Mouse (Mus musculus) embryonic stem cell, embryonic (primary cell): ENCODE data around the gene Ercc8.

Source experiments
- CTCF ChIA-PET, 4 experiments: fragments of 300-600 bp in 2 of 4; fragments of 350-600 bp in 2 of 4; sonication (Branson Sonifier 250); formaldehyde crosslinking; loops; one replicate each; lab custom pipeline; 2022; ENCODE audit warnings: inconsistent platforms in 2 of 4; lab: Charles Lee
- POLR2A ChIA-PET, 4 experiments: fragments of 300-600 bp in 2 of 4; fragments of 350-600 bp in 2 of 4; sonication (Branson Sonifier 250); formaldehyde crosslinking; loops; one replicate each; lab custom pipeline; 2022; ENCODE audit warnings: antibody characterized with exemption in 4 of 4, inconsistent platforms in 1 of 4; lab: Charles Lee

Gene Ercc8

GRCm38 (mm10) chr13:108191074-108191720 is 32.7 kb downstream of the Ercc8 start:
- CTCF ChIA-PET, result interaction anchor here in 3 of 4 experiments (0.5 to 1.4 kb wide), 7 partner anchors 15 to 1447 kb away, joined by 3 to 4 read pairs (median 3); partner anchors contain the start of gene Depdc1b (in 1 of the 3)

GRCm38 (mm10) chr13:108195474-108195873 is 36.9 kb downstream of the Ercc8 start:
- CTCF ChIA-PET, result interaction anchor here in 2 of 4 experiments (0.7 to 1.2 kb wide), 2 partner anchors 134 to 403 kb away, joined by 3 to 4 read pairs; no protein-coding TSS in a partner anchor
- POLR2A ChIA-PET, result interaction anchor here in 1 of 4 experiments (0.8 to 3.0 kb wide), 2 partner anchors 10 to 16 kb away, joined by 3 to 11 read pairs; no protein-coding TSS in a partner anchor

More at GRCm38 (mm10) chr13:108191074-108191720, 32.7 kb downstream of the Ercc8 start:
- POLR2A ChIA-PET, result interaction anchor here in 1 of 4 experiments (0.6 to 1.4 kb wide), 3 partner anchors 31 to 1213 kb away, joined by 3 to 5 read pairs (median 4); partner anchors contain the start of gene Depdc1b

- ChIA-PET POLR2A (interaction anchor here in 1 of 4 experiments (0.9 kb wide), 1 partner anchor 111 kb away, joined by 3 read pairs; the partner anchor contains the start of gene Depdc1b), CTCF (no interaction called here)
Measured at GRCm38 (mm10) chr13:108204857-108205256, 46.3 kb downstream of the Ercc8 start.

- ChIA-PET CTCF (no interaction called here), POLR2A (no interaction called here)
Measured at GRCm38 (mm10) chr13:108207447-108207846, 48.9 kb downstream of the Ercc8 start.

- CTCF ChIA-PET, result no interaction called here
Measured at GRCm38 (mm10) chr13:108208090-108208489, 49.6 kb downstream of the Ercc8 start.

GRCm38 (mm10) chr13:108210960-108211359 is 52.4 kb downstream of the Ercc8 start:
- POLR2A ChIA-PET, result interaction anchor here in 2 of 4 experiments (0.9 to 1.1 kb wide), 2 partner anchors 15 to 49 kb away, joined by 3 read pairs; no protein-coding TSS in a partner anchor
- CTCF ChIA-PET, result no interaction called here

More at GRCm38 (mm10) chr13:108208090-108208489, 49.6 kb downstream of the Ercc8 start:
- POLR2A ChIA-PET, result no interaction called here

GRCm38 (mm10) chr13:108212397-108213018 is 54.0 kb downstream of the Ercc8 start:
- POLR2A ChIA-PET, result interaction anchor here in 3 of 4 experiments (0.7 to 1.1 kb wide), 4 partner anchors 12 to 1615 kb away, joined by 3 to 4 read pairs (median 4); no protein-coding TSS in a partner anchor
- CTCF ChIA-PET, result interaction anchor here in 3 of 4 experiments (0.6 to 1.1 kb wide), 4 partner anchors 18 to 1057 kb away, joined by 3 to 4 read pairs (median 4); no protein-coding TSS in a partner anchor

- ChIA-PET POLR2A (interaction anchor here in 3 of 4 experiments (0.7 to 2.7 kb wide), 5 partner anchors 14 to 103 kb away, joined by 3 to 16 read pairs (median 6); partner anchors contain the start of gene Depdc1b (in 2 of the 3)), CTCF (interaction anchor here in 2 of 4 experiments (1.0 to 1.1 kb wide), 2 partner anchors 62 to 133 kb away, joined by 3 read pairs; no protein-coding TSS in a partner anchor)
Measured at GRCm38 (mm10) chr13:108214081-108214484, 55.6 kb downstream of the Ercc8 start, which contains the start of gene Elovl7. Gene Elovl7, plus strand, starts transcription at chr13:108214404.

GRCm38 (mm10) chr13:108214485-108215107 is 56.1 kb downstream of the Ercc8 start:
- POLR2A ChIA-PET, result interaction anchor here in 3 of 4 experiments (0.7 to 2.7 kb wide), 6 partner anchors 13 to 102 kb away, joined by 3 to 16 read pairs (median 6); partner anchors contain the start of gene Depdc1b (in 3 of the 3)
- CTCF ChIA-PET, result interaction anchor here in 2 of 4 experiments (0.8 to 1.1 kb wide), 3 partner anchors 63 to 133 kb away, joined by 3 to 4 read pairs (median 3); partner anchors contain the start of gene Depdc1b (in 1 of the 2)

- ChIA-PET CTCF (interaction anchor here in 2 of 4 experiments (0.8 to 1.1 kb wide), 2 partner anchors 64 to 101 kb away, joined by 3 to 4 read pairs; partner anchors contain the start of gene Depdc1b (in 1 of the 2)), POLR2A (interaction anchor here in 3 of 4 experiments (1.0 to 2.7 kb wide), 6 partner anchors 10 to 101 kb away, joined by 3 to 16 read pairs (median 6); partner anchors contain the start of gene Depdc1b (in 3 of the 3))
Measured at GRCm38 (mm10) chr13:108215231-108215780, 56.8 kb downstream of the Ercc8 start.

GRCm38 (mm10) chr13:108219773-108220172 is 61.2 kb downstream of the Ercc8 start:
- ChIA-PET CTCF (no interaction called here), POLR2A (interaction anchor here in 3 of 4 experiments (0.9 to 3.2 kb wide), 7 partner anchors 9 to 1041 kb away, joined by 3 to 10 read pairs (median 5); partner anchors contain the start of gene Depdc1b (in 2 of the 3))

GRCm38 (mm10) chr13:108229191-108229590 is 70.7 kb downstream of the Ercc8 start:
- ChIA-PET CTCF (interaction anchor here in 1 of 4 experiments (0.6 kb wide), 1 partner anchor 102 kb away, joined by 6 read pairs; no protein-coding TSS in a partner anchor), POLR2A (interaction anchor here in 1 of 4 experiments (2.6 to 3.1 kb wide), 2 partner anchors 10 to 14 kb away, joined by 7 to 13 read pairs; partner anchors contain the start of gene Elovl7)

- CTCF ChIA-PET, result interaction anchor here in 1 of 4 experiments (0.6 kb wide), 1 partner anchor 102 kb away, joined by 6 read pairs; no protein-coding TSS in a partner anchor
- POLR2A ChIA-PET, result interaction anchor here in 1 of 4 experiments (0.6 to 3.1 kb wide), 3 partner anchors 10 to 128 kb away, joined by 4 to 13 read pairs (median 7); partner anchors contain the start of gene Elovl7
Measured at GRCm38 (mm10) chr13:108229634-108230330, 71.3 kb downstream of the Ercc8 start.

GRCm38 (mm10) chr13:108240012-108240411 is 81.5 kb downstream of the Ercc8 start:
- ChIA-PET POLR2A (no interaction called here), CTCF (no interaction called here)

GRCm38 (mm10) chr13:108241715-108242114 is 83.2 kb downstream of the Ercc8 start:
- CTCF ChIA-PET, result no interaction called here
- POLR2A ChIA-PET, result no interaction called here
